Mouse (Mus musculus): ENCODE measurements at regions not wholly inside any gene's neighbourhood (a gene's known extent, or its start where the extent isn't known, plus 50 kb on each side); places are given as distances from the start of the nearest gene placed in this dataset.

DNA sequence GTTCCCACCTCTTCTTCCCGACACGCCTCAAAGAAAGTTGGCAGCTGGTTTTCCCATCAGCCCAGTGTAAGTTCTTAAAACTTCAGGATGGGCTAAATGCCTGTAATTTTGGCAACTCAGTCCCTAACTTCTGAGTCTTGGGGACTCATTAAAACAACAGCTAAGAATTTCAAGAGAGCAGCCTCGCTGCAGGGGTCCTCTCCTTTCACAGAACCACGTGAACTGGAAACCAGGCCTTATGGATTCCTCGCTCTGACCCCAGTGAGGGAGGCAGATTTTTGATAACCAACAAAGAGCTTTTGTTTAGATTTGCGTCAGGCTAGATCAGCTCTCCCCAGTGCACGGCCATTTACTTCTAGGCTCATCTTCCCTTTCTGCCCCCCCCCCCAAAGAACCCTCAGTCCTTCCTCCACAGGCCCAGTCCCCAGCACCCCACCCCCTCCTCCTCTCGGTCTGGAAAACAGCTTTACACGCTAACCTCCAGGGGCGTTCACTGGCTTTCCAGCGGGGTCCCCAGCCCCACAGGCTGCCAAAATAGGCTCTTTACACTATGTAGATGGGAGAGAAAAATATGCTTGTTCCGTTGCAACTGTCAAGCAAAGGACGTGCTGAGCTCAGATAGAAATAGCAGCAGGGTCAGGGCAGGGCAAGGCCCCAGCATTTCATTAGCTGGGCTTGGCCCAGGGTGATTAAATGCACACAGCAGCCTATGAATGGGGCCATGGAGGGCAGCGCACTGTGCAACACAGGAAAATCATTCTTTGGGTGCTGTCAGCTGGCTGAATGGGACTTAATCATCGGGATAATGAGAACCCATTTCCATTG, 233.5 kb downstream of the Zfp36l1 start:
- DNase-seq: peak; percentile 76

DNA sequence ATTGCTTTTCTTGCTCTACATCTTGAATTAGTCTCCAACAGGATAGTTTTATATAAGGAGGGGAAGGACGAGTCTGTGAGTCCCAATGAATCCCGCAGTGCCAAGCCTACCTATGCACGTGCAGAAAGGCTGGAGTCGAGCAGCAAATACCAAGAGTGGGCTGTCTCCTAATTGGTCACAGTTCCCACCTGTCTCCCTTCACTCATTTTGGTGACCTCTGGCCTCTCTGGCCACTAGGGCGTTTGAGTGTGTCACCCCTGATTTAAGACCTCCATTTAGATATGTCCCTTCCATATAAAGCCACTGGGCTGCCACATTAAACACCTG, 234.1 kb downstream of the Zfp36l1 start:
- DNase-seq: no peak

DNA sequence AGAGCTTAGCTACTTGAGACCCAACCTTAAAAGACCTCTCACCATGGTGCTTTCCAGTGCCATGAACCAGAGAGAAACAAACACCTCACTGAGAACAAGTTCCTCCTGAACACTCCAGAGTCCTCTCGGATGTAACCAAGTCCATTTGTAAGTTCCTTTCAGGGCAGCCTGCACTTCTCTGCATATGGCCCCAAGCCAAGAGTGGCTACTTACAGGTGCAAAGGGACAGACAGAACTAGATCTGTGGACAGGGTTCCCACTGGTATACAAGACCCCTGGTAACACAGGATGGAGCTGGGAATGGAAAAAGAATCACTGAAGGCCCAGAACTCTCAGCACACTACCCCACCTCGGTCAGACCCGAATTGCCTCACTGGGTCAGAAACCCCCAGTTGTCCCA, 234.7 kb downstream of the Zfp36l1 start:
- DNase-seq: no peak

DNA sequence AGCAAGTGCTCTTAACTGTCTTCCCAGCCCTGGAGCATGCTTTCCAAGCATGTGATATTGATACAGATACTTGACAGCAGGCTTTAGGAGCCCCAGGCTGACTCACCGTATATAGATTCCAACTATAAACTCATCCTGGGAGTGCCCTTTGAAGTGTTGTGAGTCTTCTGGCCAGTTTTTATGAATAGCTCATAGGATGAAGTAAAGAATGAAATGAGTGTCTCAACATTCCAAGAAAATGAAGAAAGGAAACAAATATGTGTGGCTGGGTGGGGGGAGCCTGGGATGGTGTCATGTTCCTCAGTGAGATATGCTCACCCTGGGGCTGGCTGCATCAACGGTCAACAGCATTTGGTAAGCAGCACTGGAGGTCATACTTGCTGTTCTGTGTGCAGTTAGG, 238.5 kb downstream of the Zfp36l1 start:
- DNase-seq: no peak

DNA sequence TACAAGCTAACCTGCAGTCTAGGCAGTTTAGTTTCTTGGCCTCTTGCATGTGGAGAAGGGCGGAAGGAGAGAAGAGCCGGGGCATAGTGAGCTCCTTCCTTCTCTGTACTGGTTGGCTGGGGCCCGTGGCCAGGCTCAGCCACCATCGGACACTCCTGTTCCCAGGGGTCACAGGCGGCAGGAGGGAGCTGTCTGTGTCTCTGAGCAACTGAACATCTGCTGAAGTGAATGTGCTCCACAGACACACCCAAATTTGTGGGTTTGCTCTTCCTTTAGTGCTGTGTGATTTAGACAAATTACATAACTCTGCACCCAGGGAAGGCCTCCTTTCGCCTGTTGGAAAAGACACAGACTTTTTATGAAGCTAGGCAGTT, 247.6 kb downstream of the Zfp36l1 start:
- no peak for DNase-seq

DNA sequence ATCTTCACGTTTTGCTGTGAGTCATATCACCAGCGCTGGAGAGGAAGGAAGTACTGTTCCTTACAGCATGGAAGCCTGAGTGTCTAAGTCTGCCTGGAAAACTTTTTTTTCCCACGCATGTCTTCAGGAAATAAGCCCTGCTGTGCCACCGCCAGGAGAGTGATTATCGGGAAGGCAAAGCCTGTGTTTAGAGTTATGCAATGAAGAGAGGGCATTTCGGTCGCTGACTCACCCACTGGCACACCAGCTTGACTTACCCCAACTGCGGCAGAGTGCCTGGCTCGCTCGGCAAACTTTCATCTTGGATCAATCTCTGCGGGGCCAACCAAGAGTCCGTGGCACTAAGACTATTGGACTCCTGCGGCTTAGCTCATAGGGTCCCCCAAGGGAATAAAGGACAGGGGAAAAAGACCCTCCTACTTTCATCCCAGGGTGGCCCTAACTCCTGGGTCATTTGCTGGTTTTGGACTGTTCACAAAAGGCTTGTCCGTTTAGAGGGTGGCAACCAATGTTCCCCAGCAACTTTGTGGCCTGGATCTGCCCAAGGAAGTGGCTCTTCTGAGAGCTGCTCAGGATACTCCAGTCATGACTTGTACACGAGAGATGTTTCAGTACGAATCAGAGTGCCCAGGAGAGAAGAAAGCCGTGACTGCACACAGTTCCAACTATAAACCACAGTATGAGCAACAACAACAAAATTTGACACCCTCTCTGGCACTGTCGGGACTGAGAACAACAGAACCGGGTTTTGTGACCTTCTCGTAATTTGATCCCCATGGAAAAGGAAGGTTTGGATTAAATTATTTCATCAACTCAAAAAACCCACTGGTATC, 248.3 kb downstream of the Zfp36l1 start:
- peak; percentile 57 for DNase-seq

All from adrenal gland, adult 8-10 months (tissue).